Mouse (Mus musculus) heart, adult 2 months (tissue): ENCODE measurements around the gene Prss56.

Experiments used
- CTCF ChIP-seq: fragments of 200-600 bp; IDR thresholded peaks from 2 replicates; pipeline ENCODE4 v1.8.1; 2022; ENCODE audit warnings: antibody characterized with exemption, mild to moderate bottlenecking, moderate library complexity
- EP300 ChIP-seq: fragments of 200-500 bp; IDR thresholded peaks from 2 replicates; pipeline ENCODE4 v1.6.1; 2011; ENCODE audit warnings: low read depth, low read length, control low read depth; ENCODE audit not compliant: insufficient read depth
- POLR2A ChIP-seq: fragments of 200-500 bp; IDR thresholded peaks from 2 replicates; pipeline ENCODE4 v1.6.1; 2011; ENCODE audit warnings: mild to moderate bottlenecking, low read depth, low read length, control low read depth; ENCODE audit not compliant: insufficient read depth

GRCm38 (mm10) chr1:87143141-87143540, 40.0 kb upstream of the Prss56 start:
- TF ChIP-seq CTCF (no peak), EP300 (no peak), POLR2A (no peak)
